Mouse (Mus musculus) liver (tissue): ENCODE results near the gene Ptgis.
A peak's percentile ranks its signal among the peaks of the same experiment; 100 is the strongest.

ENCODE experiments used
- DNase-seq: peaks from one replicate; pipeline ENCODE4 v3.0.0-alpha.2; 2020; ENCODE audit warnings: mixed read lengths

The Ptgis gene

DNA sequence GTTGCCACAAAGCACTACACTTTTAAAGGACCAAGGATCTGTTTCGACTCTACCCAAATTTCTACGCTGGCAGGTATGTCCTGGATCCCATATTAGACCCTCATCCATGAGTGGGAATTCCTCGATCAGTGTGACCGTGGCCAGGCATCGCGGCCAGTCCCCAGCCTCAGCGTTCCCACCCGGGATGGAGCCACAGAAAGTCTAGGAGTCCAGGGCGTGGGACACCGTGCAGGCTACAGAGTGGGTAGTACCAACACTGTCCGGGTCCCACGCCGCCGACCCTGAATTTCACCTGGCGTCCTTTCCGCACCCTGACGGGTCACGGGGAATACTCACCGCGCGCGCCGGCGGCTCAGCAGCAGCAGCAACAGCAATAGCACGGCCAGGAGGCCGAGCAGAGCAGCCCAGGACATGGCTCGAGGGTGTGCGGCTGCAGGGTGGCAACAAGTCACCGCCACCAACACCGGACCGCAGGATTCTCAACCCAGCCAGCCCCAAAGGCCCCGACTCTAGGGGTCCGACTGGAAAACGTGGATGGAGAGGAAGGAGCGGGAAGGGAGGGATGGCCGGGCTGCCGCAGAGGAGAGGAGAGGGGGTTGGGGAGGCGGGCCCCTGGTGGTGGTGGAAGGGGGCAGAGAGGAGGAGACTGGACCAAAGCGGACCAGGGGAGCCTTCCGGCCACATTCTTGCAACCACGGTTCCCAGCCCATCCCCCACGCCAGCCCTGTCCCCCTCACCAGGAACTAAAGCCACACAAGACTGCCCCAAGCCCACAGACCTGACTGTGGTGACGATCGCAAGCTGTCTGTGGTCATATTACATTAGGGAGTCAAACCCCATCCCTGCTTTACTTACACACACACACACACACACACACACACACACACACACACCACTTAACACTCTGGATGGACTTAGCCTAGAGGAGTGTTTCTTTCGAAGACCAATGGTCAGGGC is at the start of gene Ptgis:
Gene Ptgis, minus strand, starts transcription at position 597 of the 957 bp plus-strand sequence.
- DNase-seq, result peak; percentile 28

DNA sequence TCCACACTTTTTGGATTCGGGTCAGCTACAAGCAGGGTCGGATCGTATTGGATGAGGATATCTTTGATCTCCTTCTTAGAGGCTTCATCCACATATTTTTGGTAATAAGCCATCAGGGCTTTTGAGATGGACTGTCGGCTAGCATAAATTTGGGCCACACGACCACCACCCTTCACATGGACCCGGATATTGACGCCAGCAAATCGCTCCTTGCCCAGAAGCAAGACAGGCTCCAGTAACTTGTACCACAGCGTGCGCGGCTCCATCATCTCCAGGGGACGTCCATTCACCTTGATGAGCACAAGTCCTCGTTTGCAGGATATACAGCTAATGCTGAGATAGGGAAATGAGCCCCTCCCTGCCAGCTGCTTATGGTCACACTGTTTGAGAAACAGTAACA is 41.1 kb upstream of the Ptgis start:
- DNase-seq, result peak; percentile 2

DNA sequence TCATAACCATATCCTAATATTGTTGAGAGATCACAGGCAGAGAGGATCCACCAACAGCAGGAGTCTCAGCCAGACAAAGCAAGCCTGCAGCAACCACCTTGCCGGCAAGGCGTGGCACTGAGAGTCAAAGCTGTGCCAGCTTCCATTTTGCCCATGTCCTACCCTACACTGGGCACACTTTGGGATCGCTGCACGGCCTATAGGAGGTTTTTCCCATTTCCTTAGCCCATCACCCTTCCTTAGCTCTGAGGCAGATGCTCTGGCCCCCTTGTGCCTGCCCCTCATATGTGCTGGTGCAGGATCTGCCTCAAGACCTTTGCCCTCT is 40.5 kb upstream of the Ptgis start:
- no peak for DNase-seq

DNA sequence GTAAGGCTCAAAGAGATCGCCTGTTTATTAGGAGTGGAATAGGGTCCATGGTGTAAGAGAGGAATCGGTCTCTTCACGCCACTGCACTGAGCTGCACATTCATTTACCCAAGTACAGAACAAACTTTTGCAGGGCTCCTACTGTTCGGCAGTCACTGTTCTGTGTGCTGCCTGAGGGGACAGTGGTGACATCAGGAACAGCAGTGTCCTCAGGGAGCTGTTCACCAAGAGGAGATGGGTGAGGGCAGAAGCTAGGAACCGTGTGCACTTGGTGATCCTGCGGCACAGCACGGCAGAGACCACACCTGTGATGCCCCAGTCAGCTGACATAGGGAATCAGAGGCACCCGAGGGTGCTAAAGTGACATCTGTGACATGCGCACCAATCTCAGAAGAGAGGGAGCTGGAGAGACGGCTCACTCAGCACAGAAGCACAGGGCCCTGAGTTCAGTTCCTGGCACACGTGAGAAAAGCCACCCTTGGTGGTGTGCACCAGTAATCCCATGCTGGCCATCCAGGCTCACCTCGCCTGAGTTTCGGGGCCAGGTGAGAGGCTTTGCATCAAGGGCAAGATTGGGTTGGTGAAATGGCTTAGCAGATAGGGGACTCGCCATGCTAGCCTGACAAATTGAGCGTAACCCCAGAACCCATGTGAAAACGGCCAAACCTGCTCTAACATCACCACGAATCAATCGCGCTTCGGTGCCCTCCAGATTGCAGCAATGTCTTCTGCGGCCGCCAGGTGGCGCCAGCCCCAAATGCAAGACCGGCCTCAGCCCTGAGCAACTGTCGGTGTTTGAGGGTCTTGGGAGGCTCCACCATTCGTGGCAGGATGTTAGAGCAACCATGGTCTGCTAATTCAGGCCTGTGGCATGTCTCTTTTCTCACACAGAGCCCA is 39.9 kb upstream of the Ptgis start:
- peak; percentile 74 for DNase-seq

DNA sequence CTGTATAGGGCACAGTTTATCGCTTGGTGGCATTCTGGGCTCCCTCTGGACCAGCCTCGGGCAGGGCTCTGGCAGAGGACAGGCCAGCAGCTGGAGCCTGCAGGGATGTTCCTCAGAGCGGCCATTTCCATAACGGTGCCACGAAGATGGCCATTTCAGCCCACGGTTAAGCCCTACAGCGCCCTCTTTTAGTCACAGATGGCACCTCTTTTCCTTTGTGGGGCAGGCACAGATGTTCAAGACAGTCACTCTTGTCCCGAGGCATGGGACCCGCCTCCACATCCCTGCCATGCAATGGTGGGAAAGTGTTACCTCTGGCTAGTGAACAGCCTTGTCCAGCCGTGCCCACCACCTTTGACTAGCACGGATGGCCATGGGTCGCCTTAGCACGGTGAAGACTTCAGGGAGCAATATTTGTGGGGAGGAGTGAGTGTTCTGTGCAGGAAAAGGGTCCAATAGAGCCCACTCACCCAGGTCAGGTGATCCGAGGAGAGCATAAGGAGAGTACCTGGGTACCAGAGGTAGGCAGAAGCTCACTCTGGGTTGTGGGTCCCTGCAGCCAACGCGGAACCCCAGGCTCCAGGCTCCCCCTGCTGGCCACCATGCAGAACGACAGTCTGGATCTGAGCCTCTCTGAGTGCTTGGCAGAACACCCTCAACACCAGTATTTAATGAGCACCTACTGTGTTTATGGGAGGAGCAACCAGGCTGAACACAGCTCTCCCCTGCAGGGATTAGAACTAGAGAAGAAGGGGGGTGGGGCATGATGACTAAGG is 38.5 kb upstream of the Ptgis start:
- DNase-seq, result peak; percentile 67

DNA sequence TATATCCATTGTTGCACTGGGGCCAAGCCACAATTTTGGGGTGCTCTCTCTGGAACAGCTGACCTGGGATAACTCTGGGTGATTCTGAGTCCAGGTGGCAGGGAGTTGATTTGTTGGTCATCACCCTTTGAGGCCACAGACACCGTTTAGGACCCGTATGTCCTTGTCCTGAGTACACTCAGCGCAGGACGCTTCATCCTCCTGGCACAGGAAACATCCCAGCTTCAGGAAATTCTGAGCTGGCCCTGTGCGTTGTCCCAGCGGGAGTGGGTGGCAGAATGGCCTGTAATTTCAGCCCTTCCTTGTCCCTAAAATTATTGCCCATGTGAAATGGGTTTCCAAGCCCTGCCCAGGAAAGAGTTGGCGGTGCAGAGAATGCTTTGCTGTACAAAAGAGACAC is 37.6 kb upstream of the Ptgis start:
- DNase-seq, result peak; percentile 1

DNA sequence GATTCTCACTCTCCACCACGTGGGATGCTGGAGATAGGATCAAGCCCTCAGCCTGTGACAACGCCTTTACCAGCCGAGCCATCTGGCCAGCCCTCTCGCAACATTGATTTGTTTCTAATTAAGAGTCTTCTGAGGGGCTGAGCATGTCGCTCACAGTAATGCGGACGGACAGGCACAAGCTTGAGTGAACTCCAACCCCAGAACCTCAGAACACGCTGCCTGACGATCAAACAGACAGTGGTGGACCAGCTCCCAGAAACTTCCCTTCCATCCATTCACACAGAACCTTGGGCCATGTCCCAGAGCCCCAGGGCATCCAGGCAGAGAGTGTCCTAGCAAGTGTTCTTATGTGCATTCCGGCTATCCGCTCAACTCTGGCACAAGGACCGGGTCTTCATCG is 36.6 kb upstream of the Ptgis start:
- peak; percentile 2 for DNase-seq

DNA sequence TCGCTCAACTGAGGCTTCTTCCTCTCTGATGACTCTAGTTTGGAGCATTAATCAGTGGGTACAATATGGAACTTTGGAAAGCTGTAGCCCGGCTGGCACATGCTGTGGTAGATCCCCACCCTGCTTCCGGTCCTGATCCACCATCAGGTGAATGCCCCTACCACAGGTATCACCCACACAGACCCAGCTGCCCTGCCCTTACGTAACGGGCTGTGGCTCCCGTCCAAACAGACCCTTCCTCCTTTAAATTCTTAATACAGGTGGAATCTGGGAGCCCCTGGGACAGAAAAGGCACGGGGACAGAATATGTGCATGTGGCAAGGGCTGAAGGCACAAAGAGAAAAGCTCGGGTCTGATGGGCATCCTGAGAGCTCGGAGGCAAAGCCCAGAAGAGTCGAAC is 35.5 kb upstream of the Ptgis start:
- DNase-seq, result no peak

DNA sequence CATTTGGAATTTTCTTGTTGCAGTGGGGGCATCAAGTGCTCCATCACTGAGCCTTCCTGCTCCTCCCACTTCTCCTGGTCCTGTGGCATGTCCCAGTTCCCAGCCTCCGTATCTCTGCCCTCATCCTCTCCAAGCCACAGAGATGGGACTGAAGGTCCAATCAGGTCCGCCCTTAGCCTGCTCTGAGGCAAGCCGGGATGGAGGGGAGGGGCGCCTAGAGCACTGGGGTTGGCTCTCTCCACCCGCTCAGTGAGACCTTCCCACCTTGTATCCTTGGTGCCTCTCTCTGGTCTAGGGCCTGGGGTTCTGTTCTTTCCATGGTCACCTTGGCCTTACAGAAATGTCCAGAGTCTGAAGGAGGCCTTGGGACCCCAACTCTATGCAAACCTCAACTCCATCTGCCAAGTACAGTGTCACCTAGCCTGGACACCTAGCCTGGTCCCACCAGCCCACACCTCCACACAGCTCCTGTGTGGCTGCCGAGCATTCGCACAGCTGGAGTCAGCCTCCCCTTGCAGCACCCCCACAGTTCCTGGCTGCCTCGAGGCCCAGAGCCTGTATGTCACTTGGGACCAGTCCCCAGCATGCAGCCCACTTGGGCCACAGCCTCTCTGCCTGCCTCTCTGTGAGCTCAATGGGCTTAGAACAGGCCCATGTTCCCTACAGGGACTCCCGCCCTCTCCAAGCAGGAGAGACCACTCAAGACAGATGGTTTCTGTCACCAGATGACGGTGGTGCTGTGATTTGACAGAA is 34.5 kb upstream of the Ptgis start:
- DNase-seq, result peak; percentile 2

DNA sequence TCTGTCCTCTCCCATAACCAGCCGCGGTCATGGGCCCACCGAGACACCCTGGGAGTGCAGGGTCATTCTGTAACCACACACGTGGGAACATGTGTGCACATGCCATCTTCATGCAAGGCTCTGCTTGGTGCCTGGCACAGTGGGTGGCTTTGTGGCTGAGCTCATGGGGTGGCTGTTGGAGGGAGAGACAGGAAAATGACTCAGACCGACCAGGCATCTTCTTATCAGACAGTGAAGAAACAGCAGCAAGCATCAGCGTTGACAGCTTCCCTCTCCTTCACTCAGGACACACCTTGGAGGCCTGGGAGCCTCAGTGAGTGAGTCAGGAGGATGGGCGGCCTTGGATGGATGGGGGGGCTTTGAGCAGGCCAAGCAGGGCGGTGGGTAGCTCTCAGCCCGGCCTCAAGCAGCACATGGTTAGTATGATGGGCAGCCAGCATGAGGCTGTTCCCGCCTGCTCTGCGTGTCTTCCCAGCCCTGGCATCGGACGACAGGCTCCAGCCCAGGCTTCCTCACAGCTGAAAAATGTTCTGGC is 32.9 kb upstream of the Ptgis start:
- DNase-seq, result no peak

DNA sequence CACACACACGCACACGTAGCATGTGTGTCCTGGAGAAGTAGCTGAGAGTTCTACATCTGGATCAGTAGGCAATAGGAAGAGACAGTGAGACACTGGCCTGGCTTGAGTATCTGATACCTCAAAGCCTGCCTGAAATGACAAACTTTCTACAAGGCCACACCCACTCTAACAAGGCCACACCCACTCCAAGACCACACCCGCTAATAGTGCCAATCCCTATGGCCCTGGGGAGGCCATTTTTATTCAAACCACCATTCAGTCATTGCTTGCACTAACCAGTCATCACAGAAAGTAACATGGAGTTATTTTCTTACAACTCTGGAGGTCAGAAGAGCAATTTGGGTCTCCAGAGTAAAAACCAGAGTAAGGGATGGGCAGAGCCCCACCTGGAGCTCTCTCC is 32.3 kb upstream of the Ptgis start:
- DNase-seq, result no peak

DNA sequence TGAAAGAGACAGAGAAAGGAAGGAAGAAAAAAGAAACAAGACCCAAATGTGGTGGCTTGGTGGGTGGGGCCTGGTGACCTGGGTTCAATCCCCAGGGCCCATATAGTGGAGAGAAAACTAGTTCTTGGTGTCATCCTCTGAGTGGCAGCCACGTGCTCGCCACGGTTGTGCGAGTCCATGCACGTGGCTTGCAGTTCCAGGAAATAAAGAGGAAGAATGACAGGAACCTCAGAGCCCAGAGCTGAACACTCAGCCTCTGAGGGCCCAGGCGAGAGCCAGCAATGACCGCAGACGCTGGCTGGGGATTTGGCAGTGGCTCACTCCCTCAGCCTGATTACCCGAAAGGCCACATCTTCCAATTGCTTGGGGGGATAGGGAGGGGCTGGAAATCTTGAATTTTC is 30.7 kb upstream of the Ptgis start:
- no peak for DNase-seq

DNA sequence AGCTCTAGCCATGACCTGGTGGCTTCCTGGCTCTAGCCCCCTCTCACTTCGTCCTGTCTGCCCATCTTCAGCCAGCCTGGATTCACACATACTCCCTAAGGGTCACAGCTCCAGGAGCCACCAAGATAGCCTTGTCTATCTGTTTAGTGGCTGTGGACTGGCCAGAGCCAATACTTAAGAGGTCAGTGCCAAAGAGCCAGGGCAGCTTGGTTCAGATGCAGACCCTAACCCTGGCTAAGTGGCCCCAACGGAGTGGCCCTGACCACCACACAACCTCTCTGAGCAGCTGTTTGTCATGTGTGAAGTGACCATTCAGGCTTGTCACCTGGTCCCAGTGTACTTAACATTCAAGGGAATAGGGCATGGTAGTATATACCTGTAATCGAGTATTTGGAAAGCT is 30.1 kb upstream of the Ptgis start:
- no peak for DNase-seq

DNA sequence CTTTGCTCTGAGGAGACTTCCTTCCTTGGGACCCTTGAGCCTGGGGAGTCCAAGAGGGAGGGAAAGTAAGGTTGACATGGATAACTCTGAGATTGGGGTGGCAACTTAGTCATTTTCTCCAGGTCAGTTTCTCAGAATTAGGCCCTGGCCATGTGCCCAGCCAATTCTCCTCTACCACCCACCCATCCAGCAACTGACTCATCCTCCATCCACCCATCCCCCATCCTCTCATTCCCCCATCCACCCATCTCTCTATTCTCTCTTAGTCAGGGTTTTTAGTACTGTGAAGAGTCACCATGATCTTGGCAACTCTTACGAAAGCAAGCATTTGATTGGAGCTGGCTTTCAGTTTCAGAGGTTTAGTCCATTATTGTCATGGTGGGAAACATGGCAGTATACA is 28.3 kb upstream of the Ptgis start:
- DNase-seq, result no peak

DNA sequence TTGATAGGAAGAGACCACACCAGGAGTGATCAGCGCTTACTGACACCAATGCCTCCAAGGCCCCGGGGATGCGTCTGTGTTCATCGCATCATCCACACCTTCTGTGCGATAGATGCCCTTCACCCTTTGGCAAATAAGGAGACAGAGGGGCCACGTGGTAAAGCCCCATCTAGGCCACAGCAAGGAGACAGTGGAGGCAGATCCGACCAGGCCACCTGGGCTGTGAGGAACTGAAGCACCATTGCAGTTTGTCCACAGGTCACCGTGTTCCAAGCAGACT is 27.9 kb upstream of the Ptgis start:
- no peak for DNase-seq

DNA sequence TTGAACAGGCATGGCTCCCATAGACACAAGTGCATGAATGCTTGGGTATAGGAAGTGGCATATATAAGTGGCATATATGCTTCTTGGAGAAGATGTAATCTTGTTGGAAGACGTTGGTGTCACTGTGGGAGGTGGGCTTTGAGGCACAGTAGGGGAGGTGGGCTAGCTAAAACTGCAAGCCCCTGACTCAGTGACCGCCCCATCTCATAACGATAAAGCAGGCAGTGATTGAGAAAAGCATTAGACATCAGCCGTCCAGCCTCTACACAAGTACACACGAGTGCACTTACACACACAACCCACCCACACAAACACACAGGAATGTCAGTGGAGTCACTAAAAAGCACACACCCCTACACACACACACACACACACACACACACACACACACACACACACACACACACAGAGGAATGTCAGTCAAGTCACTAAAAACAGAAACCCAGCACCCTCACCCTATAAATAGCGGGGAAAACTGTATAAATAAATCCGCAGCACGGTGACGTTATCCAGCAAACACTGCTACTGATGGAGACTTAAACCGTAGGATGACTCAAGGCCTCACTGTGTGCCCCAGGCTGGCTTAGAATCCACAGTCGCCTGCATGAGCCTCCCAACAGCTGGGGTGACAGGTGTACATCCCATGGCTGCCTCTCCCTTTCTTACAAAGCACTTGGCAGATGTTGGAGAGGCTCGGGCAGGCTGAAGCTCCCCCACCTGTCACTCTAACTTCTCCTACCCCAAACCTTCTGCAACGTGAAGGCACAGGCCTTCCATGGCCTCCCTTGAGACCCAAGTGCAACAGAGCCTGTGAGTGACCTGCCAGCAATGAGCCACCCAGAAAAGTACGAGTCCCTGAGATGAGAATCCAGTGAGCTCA is 27.4 kb upstream of the Ptgis start:
- no peak for DNase-seq

DNA sequence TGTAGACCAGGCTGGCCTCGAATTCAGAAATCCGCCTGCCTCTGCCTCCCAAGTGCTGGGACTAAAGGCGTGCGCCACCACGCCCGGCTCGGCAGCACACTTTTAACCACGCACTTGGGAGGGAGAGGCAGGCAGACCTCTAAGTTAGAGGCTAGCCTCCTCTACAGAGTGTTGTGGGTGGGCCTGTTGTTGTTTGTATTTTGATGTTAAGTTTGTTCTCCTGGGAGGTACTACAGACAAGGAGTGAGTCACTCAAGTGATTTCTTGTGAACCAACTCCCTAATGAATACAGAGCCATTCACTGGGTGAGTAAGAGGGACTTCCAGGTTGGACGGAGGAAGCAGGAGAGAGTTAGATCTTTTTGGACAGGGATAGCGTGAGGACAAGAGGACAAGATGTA is 25.8 kb upstream of the Ptgis start:
- no peak for DNase-seq

DNA sequence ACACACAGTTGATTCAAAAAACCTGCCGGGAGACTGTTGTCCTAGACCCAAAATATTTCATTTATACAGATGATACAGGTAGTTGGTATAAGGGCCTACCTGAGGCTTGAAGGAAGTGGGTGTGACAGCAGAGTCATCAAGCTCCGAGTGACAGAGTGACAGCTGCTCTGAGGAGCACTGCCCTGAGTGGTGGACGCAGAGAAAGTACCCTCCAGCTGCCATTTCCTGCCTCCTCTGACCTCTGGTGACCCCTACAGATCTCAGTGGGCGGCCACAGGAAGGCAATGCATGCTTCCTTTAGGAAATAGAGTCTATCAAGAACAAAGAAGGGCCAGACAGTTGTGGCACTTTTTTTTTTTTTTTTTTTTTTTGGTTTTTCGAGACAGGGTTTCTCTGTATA is 25.4 kb upstream of the Ptgis start:
- DNase-seq, result no peak

DNA sequence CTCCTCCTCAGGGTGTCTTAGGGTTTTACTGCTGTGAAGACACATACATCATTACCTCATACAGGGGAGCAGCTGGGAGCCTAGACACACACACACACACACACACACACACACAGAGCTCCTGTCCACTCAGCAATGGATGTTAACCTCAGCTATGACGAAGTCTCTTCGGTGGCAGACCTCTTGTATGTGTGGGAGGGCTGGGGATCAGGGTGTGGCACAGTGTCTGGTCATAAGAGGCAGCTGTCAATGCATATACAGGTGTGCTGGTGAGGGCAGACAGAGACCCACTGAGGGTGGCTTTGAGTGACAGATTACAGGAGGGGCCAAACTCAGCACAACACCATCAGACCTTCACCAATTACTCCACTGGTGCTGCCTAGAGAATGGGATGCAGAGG is 24.6 kb upstream of the Ptgis start:
- DNase-seq, result no peak

DNA sequence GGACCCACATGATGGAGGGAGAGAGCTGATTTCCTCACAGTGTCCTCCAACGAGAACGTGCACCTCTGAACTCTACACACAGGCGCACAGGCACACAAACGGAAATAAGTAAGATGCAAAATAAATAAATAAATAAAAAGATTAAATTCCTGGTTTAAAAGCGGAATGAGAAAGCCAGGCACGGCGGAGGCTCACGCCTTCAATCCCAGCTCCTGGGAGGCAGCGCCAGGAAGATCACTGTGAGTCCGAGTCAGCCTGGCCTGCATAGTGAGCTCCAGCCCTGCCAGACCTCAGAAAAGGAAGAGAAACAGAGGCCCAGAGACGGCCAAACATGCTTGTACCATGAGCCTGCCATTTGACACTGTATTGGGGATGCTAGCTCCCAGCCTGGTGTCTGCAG is 23.5 kb upstream of the Ptgis start:
- no peak for DNase-seq

DNA sequence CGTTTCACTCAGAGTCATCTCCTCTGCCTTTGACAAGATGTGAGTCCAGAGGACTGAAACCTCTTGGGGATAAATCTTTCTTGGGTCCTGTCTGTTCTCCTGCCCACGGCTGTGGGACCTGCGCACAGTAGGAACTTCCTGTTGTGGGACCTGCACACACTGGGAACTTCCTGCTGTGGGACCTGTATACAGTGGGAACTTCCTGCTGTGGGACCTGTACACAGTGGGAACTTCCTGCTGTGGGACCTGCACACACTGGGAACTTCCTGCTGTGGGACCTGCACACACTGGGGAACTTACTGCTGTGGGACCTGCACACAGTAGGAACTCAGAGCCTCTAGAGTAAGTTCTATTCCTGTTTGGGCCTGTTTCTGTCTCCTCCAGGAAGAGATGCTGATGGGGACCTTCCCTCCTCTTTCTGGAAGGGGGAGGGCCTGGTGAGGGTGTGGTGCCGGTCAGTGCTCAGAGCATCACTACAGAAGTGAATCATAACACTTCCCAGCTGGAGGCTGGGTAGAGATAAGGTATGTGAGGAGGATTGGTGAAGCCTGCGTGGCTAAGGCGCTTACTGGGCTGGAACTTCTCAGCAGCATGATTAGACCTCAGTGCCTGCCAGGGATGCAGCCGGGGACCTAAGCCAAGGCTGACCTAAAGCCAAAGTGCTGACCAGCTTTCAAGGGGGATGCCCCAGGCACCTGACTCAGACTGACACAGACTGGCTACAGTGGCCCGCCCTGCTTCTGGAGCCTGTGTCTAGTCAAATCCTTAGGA is 22.8 kb upstream of the Ptgis start:
- no peak for DNase-seq
